Mouse (Mus musculus) testis, postnatal 10 days (tissue): ENCODE measurements around the gene Exoc8.

Experiments used
- DNase-seq: peaks from one replicate; pipeline ENCODE4 v3.0.0; 2021; ENCODE audit warnings: low spot score

The Exoc8 gene

DNA sequence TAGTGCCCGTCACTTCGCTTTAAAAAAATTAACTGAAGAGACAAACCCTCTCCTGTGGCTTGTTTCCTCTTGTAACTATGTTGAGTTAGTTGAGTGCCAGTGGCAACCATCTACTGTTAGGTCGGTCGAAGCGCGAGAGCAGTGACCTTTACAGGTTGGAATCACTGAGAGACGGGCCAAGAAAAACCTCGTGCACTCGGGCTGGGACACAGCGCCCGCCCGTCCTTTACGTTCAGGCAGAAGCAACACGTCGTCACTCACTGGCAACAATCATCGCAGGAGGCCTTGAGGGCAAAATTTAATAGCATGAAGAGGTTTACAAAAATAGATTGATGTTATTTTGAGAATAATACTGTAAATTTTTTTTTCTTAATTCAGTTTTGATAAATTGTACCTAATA is 12.4 kb upstream of the Exoc8 start:
- DNase-seq, result no peak

DNA sequence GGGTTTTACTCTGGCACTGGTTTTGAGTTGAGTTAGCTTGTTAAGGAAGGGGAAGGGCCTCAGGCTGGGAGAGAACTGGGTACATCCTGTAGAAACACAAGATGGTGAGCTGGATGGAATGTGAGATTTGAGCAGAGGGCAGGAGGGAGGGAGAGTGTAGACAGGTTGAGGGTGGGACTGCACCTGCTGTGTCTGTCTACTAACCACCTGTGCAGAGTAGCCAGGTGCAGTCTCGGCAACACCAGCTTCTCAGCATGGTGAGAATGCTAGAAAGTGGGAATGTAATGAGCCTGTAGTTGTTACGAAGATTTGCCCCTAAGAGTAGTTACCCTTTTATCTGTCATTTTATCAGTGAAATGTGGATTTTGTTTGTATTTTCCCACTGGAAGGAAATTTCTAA is 8.0 kb upstream of the Exoc8 start:
- no peak for DNase-seq

DNA sequence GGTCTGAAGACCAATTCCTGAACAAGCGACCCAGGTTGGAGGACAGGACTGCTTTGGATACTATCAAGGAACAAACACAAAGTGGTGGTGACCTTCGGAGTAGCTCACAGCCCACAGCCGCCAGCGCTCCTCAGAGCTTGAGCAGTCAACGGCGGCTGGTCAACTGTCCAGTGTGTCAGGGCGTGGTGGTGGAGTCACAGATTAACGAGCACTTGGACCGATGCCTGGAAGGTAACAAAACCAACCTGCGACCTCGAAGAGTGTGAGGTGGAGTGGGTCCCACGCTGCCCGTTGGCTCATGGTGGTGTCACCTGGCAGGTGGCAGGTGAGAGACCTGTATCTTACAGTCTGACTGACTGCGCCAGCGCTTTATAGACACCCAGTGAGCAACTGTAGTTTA is 5.7 kb upstream of the Exoc8 start:
- no peak for DNase-seq

DNA sequence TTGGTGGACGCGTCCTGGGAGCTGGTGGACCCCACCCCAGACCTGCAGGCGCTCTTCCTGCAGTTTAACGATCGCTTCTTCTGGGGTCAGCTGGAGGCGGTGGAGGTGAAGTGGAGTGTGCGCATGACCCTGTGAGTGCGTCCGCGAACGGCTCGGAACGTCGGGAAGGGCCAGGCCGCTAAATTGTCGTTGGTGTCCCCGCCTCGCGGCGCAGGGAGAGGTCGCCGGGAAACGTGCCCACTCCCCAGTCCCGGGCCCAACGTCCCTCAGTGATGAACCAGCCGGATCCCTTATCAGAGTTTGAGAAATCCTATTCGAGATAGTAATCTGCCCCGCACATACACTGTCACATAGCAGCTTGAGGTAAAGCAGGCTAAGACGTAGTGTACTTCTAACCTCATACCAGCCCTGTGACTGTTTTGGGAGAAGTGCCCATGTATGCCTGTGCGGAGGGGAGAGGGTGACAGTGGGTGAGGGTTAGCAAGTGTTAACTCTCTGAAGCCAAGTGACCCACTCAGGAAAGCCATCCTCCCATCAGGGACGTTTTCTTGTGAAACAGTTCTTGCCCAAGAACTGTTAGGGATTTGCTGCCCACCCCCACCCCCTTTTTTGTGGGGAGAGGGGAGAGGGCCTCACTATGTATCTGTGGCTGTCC is 873 bp upstream of the Exoc8 start:
- DNase-seq, result peak; percentile 60

DNA sequence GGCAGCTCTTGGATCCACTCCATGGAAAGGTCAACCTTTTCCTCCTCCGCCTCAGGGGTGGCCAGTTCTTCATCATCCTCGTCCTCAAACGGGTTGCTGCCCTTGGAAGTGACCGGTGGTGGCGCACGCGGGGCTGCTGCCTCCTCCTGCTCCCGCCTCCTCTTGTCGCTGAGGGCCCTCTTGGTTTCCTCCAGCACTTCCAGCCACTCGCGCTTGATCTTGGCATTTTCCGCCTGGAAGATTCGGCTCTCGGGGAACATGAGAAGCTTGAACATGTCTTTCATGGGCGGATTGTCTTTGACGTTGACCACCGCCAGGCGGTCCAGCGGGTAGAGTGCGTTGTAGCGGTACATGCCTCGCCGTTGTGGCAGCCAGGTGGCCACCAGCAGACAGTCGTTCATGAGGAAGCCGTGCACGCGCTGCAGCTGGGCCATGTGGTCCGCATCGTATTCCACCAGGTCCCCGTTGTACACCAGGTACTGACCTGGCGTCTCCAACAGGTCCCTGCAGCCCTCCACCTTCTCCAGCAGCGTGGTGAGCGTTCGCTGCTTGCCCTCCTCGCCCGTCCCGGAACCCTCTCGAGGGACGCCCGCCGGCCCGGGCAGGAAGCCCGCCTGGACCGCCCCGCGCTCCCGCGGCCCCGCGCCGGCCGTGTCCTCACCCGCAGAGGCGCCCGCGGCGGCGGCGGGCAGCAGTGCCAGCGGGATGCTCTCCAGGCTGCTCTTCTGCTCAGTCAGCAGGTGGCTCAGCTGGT is 696 bp downstream of the Exoc8 start:
- peak; percentile 82 for DNase-seq

DNA sequence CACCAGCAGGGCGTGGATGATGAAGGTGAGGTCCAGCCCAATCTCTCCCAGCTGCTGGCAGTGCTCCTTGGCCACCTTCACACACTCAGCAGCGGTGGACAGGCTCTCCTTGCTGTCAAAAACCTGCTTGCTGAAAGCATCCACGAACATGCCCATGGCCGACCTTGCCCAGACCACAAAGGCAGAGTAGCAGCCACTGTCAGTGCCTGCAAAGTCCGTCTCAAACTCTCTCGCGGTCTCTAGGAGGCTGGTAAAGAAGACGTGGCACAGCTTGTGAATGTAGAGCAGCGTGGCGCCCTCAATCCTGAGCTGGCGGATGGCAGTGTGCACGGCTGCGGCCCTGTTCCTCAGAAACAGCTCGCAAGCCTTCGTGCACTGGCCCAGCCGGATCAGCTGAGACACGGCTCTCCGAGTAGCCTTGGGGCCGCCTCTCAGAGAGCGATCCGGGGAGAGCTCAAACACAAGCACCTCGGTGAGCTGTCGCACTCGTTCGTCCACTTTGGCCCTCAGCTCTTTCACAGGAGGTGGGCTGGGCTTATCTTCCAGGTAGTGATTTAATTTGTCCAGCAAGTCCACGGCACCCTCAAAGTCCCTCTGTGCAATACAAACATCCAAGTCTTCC is 1.4 kb downstream of the Exoc8 start:
- no peak for DNase-seq

DNA sequence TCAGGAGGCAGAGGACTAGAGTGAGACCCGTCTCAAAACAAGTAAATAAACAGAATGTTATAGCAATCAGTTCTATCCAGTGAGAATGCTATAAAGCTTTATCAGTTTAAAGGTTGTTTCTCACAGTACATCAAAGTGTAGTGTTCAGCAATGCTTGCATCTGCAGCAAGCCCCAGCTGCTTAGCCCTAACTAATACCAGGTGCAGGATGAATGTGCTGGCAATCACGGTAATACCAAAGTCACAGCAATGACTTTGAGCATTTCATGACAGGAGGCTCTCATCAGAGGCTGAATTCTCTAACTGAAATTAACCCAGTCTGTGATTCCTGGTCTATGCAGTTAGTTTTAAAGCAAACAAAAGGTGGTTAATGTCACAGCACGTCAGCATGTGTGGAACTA is 4.9 kb downstream of the Exoc8 start:
- no peak for DNase-seq

DNA sequence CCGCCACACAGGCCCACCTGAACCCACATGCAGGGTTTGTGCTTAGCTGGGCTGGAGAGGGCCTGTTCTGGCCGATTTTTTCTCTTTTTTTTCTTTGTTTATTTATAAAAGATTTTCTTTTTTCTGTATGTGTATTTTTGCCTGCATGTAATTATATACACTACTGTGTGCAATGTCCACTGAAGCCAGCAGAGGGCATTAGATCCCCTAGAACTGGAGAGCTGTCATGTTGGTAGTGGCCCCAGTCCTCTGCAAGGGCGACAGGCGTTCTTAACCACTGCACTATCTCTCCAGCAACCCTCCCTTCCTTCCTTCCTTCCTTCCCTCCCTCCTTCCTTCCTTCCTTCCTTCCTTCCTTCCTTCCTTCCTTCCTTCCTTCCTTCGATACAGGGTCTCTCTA is 9.1 kb downstream of the Exoc8 start:
- DNase-seq, result no peak

DNA sequence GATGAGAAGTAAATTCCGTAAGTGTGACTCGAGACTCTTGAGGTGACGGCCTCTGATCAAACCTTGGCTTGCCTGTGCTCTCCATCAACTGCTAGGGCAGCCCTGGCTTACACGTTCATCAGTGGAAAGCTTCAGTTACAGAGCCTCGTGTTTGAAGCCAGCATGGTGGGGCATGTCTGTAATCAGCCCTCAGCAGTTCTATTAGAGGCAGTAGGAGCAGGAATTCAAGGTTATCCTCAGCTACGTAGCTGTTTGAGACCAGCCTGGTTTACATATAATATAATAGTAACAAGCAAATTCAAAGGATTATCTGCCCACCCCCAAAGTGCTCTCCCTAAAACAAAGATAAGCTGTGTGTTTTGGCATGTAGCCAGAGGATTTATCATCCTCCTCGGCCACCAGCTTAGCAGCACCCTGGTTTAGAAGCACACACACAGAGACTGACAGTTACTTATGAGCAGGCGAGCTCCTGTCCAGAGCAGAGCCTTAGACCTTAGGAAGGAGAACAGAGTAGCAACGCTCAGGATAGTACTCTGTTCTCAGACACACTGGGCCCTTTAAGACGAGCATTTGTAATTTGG is 18.5 kb downstream of the Exoc8 start:
- DNase-seq, result no peak

DNA sequence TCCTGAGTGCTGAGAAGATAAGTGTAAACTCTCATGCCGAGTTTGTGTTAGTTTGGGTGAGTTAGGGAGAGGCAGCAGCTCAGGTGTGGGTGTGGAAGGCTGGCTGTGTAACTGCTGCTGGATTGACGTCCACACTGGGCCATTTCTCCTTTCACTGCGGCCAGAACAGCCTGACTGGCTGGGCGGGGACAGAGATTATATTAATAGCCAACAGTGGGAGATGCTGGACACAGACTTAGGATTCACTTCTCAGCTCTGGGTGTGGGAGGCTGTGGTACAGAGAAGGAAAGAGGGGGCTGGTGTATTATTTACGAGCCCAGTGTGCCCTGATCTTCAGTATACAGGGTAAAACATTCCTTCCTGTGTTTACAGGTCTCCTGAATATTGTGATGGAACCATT is 19.4 kb downstream of the Exoc8 start:
- DNase-seq, result no peak

DNA sequence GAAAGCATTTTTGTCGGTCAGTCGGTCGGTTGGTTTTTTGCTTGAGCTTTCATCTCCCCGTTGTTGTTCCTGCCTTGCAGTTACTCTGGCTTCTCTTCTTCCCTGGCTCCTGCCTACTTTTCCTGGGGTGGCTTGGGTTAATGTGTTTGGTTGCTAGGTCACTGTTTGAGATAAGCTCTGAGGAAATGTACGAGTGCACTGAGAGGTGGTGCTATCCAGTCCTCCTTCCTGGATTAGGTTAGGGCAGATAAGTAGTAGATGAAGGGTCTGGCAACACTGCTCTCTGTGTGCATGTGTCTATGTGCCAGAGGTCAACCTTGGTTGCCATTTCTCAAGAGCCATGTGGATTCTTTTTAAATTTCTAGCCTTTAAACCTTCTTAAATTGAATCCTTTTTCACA is 24.8 kb downstream of the Exoc8 start:
- no peak for DNase-seq

DNA sequence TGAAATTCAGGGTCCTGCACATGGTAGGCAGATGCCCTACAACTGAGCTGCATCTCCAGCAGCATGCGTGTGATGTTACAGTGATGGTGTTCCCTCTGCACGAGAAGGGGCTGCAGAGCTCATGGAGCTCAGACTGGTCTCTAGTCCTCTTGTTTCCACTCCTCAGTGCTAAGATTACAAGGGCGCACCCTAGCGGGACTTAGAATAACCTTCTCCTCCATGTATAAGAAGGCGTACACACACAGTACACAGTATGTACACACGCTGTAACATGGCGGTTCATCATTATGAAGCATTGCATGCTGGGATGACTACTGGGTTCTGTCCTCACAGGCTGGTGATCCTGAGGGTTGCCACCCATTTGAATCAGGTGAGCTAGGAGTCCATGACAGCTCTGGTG is 25.4 kb downstream of the Exoc8 start:
- DNase-seq, result no peak

DNA sequence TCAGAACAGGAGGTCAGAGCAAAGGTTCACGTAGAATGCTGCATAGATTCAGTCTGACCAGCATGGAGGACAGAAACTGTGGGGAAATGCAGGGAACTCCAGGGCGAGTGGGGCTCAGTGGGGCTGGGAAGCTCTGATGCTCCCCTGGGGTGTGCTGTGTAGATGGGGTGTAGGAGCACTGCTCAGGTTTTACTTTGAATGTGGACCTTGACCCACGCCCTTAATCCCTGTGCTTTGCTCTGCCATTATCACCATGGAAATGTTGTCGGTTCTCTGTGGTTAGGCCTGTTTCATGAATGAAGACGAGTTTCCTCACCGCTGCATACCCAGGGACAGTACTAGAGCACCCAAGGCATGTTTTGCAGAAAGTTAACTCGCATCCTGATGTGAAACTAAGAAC is 26.0 kb downstream of the Exoc8 start:
- DNase-seq, result no peak

DNA sequence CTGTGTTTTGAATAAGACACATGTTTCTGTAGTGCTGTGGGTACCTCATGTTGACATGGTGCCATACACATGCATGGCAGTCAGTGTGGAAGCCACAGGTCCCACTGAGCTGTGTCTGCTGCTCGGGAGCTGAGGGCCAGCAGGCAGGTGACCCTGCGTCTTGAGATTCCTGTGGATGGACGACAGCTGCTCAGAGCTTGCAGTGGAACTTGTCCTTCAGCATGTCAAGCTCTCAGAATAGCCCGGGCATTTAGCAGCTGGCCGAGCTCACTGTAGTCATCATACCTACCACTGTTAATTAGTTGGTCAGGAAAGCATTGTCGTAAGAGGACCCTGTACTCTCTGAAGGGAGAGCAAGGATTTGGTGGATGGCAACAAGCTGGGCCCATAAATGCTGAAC is 27.8 kb downstream of the Exoc8 start:
- DNase-seq, result no peak

DNA sequence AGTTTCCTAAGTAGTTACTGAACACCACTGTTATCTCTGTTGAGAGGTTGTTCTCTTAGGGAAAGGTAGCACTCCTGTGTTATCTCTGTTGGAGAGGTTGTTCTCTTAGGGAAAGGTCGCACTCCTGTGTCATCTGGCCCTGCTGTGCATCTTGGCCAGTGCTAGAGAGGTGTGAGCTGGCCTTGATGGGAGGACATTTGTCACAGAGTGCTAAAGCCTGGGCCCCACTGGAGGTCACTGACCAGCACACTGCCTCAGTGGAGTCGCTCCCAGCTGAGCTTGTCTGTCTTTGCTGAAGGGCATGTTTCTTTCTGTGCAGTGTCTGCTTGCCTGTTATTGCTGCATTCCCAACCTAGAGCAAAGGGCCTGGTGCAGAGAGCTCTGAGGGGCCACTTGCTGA is 30.4 kb downstream of the Exoc8 start:
- DNase-seq, result no peak

DNA sequence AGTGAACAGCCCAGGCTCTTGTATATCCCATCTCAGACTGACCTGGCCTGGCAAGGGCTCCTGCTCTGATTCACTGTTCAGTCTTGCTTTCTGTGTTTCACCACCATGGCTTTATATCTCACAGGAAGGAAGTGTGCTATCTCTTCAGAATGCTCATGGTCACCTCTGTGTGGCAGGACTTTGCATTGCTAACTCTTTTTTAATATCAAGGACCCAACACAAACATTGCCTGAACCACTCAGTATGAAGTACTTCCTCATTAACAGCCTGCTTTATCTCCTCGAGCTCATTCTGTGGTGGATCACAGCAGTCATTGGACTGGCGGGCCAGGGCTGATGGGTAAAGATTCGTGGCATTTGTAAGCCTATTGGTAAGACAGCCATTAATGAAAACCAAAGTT is 30.8 kb downstream of the Exoc8 start:
- DNase-seq, result no peak

DNA sequence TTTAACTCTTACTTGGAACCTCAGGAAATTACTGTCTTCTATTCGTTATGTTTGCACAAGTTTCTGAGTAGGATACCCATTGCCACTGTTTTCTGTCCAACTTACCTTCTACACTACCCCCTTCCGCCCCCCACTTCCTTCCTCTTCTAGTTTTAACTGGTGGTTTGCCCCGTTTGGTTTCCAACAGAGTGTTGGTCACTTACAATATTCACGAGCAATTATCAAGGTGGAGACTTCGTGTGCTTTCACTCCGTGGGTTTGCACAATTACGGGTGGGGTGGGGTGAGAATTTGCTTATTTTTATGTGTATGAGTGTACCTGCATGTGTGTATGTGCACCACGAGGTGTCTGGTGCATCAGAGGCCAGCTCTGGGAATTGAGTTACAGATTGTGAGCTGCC is 33.8 kb downstream of the Exoc8 start:
- DNase-seq, result no peak

DNA sequence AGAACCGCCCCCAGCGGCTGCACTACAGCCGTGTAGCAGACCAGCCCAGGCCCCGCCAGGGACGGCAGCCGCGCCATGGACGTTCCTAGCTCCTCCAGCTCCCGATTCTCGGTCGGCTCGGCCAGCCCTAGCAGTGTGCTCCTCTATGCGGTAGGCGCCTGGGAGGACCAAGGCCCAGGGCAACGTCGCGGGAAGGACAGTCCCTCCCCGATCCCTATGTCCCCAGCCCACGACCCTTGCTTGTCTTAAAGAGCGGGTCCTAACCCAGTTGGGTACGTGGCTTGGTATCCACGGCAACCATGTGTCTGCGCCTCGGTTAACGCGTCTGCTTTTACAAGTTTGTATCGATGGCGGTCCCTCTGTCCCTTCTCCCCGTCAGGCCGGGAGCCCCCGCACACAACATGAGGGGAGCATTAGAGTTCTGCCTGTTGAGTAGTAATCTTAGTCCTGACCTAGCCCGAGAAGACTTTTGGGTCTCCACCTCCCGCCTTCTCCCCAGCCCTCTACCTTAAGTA is 34.3 kb downstream of the Exoc8 start:
- DNase-seq, result no peak

DNA sequence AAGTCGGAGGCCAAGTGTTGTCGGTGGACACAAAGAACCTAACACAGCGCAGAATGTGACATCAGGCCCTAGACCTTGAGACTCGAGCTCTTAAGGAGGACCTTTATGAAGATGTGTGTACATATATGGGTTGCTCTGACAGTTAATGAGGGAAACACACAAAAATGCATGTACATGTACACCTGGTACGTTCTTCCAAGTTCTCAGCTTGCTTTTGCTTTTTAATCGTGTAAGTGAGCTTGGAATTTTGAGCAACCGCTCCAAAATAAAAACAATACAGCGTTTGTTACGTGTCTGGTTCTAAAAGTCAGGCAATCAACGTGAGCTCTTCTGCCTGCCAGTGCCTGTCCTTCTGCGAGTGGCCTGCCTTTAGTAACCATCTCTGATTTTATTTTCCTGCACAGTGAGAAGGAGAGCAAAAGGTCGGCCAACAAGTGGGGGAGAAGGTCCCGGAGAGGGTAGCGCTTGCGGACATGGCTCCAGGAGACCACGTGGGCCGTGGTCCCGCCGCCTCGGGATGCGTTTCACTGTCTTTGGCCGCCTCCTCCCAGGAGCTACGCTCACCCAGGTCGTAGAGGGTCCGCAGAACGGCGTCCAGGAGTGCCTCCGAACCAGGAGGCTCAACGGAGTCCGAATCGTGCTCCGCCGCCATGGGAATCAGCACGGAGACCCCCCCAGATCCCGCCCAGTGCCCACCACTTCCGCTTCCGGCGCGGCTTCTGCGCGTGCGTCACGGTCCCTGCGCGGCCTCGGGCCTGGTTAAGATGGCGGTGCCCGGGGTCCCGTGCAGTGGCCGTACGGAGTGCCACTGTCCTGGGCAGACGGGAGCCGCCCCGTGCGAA is 35.0 kb downstream of the Exoc8 start, which contains the start of the genes Gnpat and 2810004N23Rik:
Gnpat (plus strand) TSS at position 713 of the 842 bp plus-strand sequence.
2810004N23Rik (minus strand) TSS at position 800 of the 842 bp plus-strand sequence.
- peak; percentile 96 for DNase-seq

DNA sequence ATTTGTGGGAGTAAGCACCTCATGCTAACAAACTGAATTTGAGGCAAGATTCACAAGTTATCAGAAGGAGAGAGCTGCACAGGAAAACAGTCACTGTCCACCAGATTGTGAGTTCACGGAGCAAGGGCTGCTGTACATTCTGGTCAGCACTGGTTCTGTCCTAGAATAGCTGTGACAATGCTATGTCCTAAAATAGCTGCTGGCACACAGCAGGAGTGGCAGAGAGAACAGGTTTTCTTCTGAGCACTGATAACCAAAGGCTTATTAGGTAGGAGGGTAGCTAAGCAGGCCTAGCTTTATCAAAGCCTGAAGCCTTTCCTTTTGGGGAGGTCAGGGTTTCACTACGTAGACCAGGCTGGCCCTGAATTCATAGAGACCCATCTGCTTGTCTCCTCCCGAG is 37.3 kb downstream of the Exoc8 start:
- no peak for DNase-seq

DNA sequence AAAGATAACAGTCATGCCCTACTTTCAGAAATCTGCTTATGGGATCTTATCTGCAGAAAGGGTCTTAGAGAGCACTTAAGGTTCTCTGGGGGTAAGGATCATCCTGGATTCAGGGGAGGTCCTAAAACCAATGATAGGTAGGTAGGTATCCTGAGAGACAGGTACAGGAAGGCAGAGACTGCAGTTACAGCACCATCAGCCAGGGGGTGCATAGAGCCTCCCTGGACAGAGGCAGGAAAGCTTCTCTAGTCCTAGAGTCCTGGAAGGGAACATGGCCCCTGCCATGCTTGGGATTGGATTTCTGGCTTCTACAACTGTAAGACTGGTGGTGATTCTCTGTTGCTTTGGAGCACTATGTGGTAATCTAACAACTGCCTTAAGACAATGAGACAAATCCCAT is 38.0 kb downstream of the Exoc8 start:
- peak; percentile 54 for DNase-seq

DNA sequence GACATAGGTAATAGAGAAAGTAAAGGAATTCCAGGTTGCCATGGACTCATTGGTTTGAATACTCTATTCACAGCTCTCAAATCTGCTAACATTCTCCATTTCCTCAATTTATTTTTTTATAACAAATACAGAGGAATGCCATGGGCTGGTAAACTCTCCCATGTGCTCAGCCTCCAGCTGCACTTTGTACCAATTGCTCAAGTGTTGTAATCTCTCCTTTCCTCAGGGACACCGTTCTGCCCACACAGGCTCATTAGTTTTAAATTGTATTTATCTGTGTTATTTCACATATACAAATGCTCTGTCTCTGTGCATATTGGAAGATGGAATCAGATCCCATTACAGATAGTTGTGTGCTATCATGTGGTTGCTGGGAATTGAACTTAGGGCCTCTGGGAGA is 44.0 kb downstream of the Exoc8 start:
- DNase-seq, result no peak
